Mouse (Mus musculus) liver, embryonic 13.5 days (tissue): Measurements from ENCODE around the gene Ppp1r9a. TPM values are rescaled to one million over a fixed set of nuclear protein-coding genes. Genes with fewer than 3 reads are reported as not detected.

Source experiments
- ATAC-seq: fragments of 200-750 bp; cut with Nextera tagmentation; 2 replicates; pipeline ENCODE4 v1.8.0; 2017; ENCODE audit warnings: low read depth, mild to moderate bottlenecking, moderate number of reproducible peaks, moderate library complexity
- DNase-seq: peaks from one replicate; pipeline ENCODE4 v3.0.0; 2022
- H3K27ac ChIP-seq: fragments of 300-500 bp; sonication (generic); 2 replicates; pipeline ENCODE4 v1.5.1; 2015; ENCODE audit warnings: moderate library complexity, mild to moderate bottlenecking, inconsistent platforms
- H3K27me3 ChIP-seq: fragments of 300-500 bp; sonication (generic); 2 replicates; pipeline ENCODE4 v1.6.1; 2015; ENCODE audit warnings: mild to moderate bottlenecking, inconsistent platforms
- H3K36me3 ChIP-seq: fragments of 300-500 bp; sonication (generic); 2 replicates; pipeline ENCODE4 v1.6.1; 2015; ENCODE audit warnings: mild to moderate bottlenecking, inconsistent platforms
- H3K4me1 ChIP-seq: fragments of 300-500 bp; sonication (generic); replicated peaks from 2 replicates; pipeline ENCODE4 v1.6.1; 2015; ENCODE audit warnings: inconsistent platforms
- H3K4me2 ChIP-seq: fragments of 300-500 bp; sonication (generic); 2 replicates; pipeline ENCODE4 v1.6.1; 2015; ENCODE audit warnings: inconsistent platforms, mild to moderate bottlenecking, moderate library complexity
- H3K4me3 ChIP-seq: fragments of 300-500 bp; sonication (generic); replicated peaks from 2 replicates; pipeline ENCODE4 v1.5.1; 2015; ENCODE audit warnings: mild to moderate bottlenecking, inconsistent platforms
- H3K9ac ChIP-seq: fragments of 300-500 bp; sonication (generic); 2 replicates; pipeline ENCODE4 v1.6.1; 2015; ENCODE audit warnings: mild to moderate bottlenecking, inconsistent platforms
- H3K9me3 ChIP-seq: fragments of 300-500 bp; sonication (generic); replicated peaks from 2 replicates; pipeline ENCODE4 v1.6.1; 2016; ENCODE audit warnings: inconsistent platforms
- WGBS: fragments of 180-500 bp; shearing (Covaris S2); methylation state at CpG from one replicate; pipeline ENCODE4 v1.1.7; 2015; ENCODE audit not compliant: insufficient replicate concordance; 5-methylcytosine and 5-hydroxymethylcytosine counted together
- polyA plus RNA-seq: library from polyadenylated mRNA; unstranded; fragments of >200 nt; fragmentation: Nextera tagmentation; extraction: Ambion mirVana; gene quantifications from 2 replicates; pipeline ENCODE4 v1.2.1, GENCODE M21; 2015

The Ppp1r9a gene
- polyA plus RNA-seq, 1 experiment from 2014 or later, result 3.6 TPM

DNA sequence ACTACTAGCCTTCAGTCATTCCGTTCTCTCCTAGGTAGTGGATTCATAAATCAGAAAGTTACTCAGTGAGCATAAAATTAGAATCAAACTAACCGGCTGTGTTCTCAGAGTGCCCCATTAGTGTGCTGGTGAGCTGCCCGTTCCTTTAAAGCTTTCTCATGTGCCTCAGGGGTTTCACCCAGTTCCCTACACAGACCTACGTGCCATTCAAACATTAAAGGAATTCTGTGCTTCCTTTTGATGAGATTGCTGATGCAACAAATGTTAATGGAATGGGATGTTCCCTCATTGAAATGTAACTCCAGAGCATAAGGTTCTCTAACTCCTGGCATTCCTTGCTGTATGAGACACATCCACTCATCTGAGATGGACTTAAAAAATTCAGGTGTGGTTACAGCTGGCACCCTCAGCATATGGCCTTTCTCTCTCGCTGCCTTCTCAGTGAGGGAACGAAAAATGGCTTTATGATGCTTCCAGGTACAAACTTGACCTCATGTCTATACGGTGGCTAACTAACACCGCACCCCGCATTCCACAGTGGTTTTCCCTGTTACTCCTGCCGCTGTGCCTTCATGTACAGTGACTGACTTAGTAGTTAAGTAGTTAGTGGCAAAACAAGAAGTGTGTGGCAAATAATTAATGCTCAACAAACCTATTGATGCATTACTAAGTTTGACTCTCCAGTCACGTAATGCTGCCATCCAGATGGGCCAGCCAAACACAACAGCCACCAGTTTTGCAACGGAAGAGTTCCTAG is 236.3 kb downstream of the Ppp1r9a start:
- DNase-seq, result no peak
- H3K4me3 ChIP-seq, result no peak overlapping the region
- no peaks in the 10 kb centered on the region for H3K9me3 ChIP-seq
- no peak overlapping the region for H3K27ac ChIP-seq
- WGBS, result 86% methylated on average over 12 of the region's 12 CpGs
- ATAC-seq, result no peak
- H3K4me1 ChIP-seq, result peaks cover 6% of the 10 kb centered on the region; the same call in 1 of the 2 replicates
- no peak overlapping the region for H3K4me2 ChIP-seq
- H3K9ac ChIP-seq, result no peak overlapping the region
- no peaks in the 10 kb centered on the region for H3K27me3 ChIP-seq
- H3K36me3 ChIP-seq, result no peaks in the 10 kb centered on the region; the same call in 1 of the 2 replicates

GRCm38 (mm10) chr6:5139666-5140065 is 236.9 kb downstream of the Ppp1r9a start:
- WGBS, result 78% methylated on average over 9 of the region's 9 CpGs
- Histone ChIP-seq H3K9me3 (no peaks in the 10 kb centered on the region), H3K4me1 (peaks cover 5% of the 10 kb centered on the region; the same call in 1 of the 2 replicates), H3K4me2 (no peak overlapping the region), H3K27me3 (no peaks in the 10 kb centered on the region), H3K9ac (no peak overlapping the region), H3K27ac (no peak overlapping the region), H3K4me3 (no peak overlapping the region), H3K36me3 (no peaks in the 10 kb centered on the region; the same call in 1 of the 2 replicates)
- DNase-seq (no peak), ATAC-seq (no peak)

DNA sequence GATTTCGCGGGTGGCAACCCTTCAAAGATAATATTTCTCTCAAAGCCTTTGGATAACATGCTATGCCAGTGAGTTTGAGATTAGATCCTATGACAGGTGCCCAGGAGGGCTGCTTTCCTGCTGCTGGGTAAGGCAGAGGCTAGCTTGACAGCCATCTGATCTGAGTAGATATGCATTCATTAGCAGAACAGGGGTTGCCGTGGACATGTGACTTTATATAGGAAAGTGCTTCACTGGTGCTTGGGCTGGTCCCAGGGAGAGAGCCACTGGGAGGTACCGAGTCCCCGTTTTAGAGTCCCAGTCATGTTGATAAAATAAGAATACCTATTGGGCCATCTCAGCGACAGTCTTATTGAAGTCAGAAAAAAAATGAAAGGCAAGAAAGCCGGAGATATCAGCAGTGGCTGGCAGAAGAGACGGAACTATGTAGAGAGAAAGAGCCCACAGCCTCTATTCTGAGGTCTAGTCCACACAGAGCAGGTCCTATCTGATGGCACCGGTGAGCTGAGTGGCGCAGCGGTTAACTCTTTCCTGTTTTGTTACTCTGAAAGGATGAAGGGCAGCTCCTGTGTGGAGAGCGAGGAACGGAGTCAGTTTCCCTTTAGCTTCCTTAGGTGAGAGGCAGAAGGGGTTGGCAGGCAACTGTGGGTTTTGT is 244.9 kb downstream of the Ppp1r9a start:
- H3K4me1 ChIP-seq, result peaks cover 49% of the 10 kb centered on the region
- H3K27ac ChIP-seq, result peak overlapping the region; percentile 48; the same call in 1 of the 2 replicates
- H3K36me3 ChIP-seq, result no peaks in the 10 kb centered on the region
- 27% methylated on average over 13 of the region's 13 CpGs for WGBS
- H3K4me2 ChIP-seq, result peak overlapping the region; percentile 52
- DNase-seq (no peak), ATAC-seq (peak; percentile 75)
- peak overlapping the region; percentile 12 for H3K4me3 ChIP-seq
- H3K27me3 ChIP-seq, result no peaks in the 10 kb centered on the region
- H3K9me3 ChIP-seq, result no peaks in the 10 kb centered on the region
- peak overlapping the region; percentile 56 for H3K9ac ChIP-seq

- H3K27me3 ChIP-seq, result no peaks in the 10 kb centered on the region
- H3K9me3 ChIP-seq, result no peaks in the 10 kb centered on the region
- no peaks in the 10 kb centered on the region for H3K36me3 ChIP-seq
- H3K4me3 ChIP-seq, result no peak overlapping the region
- H3K27ac ChIP-seq, result no peak overlapping the region
- 80% methylated on average over 2 of the region's 2 CpGs for WGBS
- ATAC-seq (no peak), DNase-seq (no peak)
- no peak overlapping the region for H3K4me2 ChIP-seq
- H3K9ac ChIP-seq, result no peak overlapping the region
- peaks cover 69% of the 10 kb centered on the region for H3K4me1 ChIP-seq
Measured at GRCm38 (mm10) chr6:5149941-5150340, 247.2 kb downstream of the Ppp1r9a start.

DNA sequence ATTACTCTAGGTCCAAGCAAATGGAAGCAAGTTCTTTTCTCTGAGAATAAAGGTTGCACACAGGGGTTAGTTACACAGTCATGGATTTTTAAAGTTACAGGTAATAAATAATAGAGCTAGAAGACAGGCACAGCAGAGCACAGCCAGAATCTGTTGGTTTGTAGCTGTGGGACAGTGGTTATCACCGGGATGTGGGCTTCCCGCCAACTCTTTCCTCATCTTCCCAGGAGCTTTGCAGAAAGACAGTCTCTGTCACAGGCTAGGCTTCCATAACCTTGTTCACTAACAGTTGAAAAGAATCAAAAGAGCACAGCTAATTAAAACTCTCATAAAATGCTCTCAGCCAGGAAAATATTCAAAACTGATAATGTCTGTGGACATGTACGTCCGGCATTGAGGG is 248.5 kb downstream of the Ppp1r9a start:
- Histone ChIP-seq H3K4me3 (no peak overlapping the region), H3K36me3 (no peaks in the 10 kb centered on the region), H3K4me2 (no peak overlapping the region), H3K27ac (peak overlapping the region; percentile 97), H3K4me1 (peaks cover 71% of the 10 kb centered on the region), H3K9ac (0 out of 2 replicates have a peak overlapping the region, but pooled peaks have one; percentile 15), H3K9me3 (no peaks in the 10 kb centered on the region), H3K27me3 (no peaks in the 10 kb centered on the region)
- ATAC-seq, result no peak
- DNase-seq, result no peak
- 69% methylated on average over 4 of the region's 4 CpGs for WGBS

GRCm38 (mm10) chr6:5152185-5152584 is 249.5 kb downstream of the Ppp1r9a start:
- WGBS, result 46% methylated on average over 2 of the region's 2 CpGs
- Histone ChIP-seq H3K9ac (peak overlapping the region; percentile 42), H3K9me3 (no peaks in the 10 kb centered on the region), H3K27me3 (no peaks in the 10 kb centered on the region), H3K27ac (peak overlapping the region; percentile 97), H3K4me1 (peaks cover 80% of the 10 kb centered on the region), H3K36me3 (no peaks in the 10 kb centered on the region), H3K4me3 (no peak overlapping the region), H3K4me2 (peak overlapping the region; percentile 64)
- DNase-seq (no peak), ATAC-seq (no peak)

- ATAC-seq (no peak), DNase-seq (no peak)
- Histone ChIP-seq H3K36me3 (0 out of 2 replicates have a peak, but pooled peaks cover 4% of the 10 kb centered on the region), H3K27me3 (no peaks in the 10 kb centered on the region), H3K9ac (peak overlapping the region; percentile 67), H3K4me2 (peak overlapping the region; percentile 64), H3K27ac (peak overlapping the region; percentile 97), H3K9me3 (no peaks in the 10 kb centered on the region), H3K4me1 (peaks cover 91% of the 10 kb centered on the region), H3K4me3 (peak overlapping the region; percentile 39)
- 40% methylated on average over 6 of the region's 6 CpGs for WGBS
Measured at GRCm38 (mm10) chr6:5154786-5155185, 252.1 kb downstream of the Ppp1r9a start.

DNA sequence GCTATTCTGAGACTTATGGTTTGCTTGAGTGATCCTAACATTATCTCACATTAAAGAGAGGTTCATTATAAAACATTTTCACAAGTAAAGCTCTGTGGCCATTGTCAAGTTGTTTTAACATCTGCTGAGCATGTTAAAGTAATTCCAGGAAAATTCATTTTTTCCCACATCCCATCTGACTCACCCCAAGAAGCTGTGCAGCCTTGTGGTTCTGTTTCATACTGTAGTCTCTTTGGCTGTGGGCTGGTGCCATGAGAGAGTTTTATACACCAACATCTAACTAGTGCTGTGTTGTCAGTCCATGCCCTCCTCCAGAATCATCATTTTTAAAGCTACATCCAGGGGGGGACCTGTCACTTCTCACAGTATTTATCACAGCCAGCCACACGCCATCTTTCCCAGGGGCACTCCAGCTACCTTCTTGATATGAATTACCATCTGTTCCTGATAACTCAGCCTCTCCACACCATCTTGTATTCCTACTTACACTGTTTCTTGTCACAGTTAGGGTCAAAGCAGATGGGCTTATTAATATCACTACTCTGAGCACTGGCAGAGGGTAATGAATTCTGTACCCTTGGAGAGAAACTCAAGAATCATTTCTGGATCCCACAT is 252.7 kb downstream of the Ppp1r9a start:
- Histone ChIP-seq H3K4me3 (peak overlapping the region; percentile 39), H3K36me3 (0 out of 2 replicates have a peak, but pooled peaks cover 6% of the 10 kb centered on the region), H3K4me2 (peak overlapping the region; percentile 64), H3K9me3 (no peaks in the 10 kb centered on the region), H3K27me3 (no peaks in the 10 kb centered on the region), H3K4me1 (peaks cover 97% of the 10 kb centered on the region), H3K27ac (peak overlapping the region; percentile 97), H3K9ac (peak overlapping the region; percentile 67)
- DNase-seq (peak; percentile 80), ATAC-seq (peak; percentile 93)
- 9% methylated on average over 1 of the region's 1 CpGs for WGBS

DNA sequence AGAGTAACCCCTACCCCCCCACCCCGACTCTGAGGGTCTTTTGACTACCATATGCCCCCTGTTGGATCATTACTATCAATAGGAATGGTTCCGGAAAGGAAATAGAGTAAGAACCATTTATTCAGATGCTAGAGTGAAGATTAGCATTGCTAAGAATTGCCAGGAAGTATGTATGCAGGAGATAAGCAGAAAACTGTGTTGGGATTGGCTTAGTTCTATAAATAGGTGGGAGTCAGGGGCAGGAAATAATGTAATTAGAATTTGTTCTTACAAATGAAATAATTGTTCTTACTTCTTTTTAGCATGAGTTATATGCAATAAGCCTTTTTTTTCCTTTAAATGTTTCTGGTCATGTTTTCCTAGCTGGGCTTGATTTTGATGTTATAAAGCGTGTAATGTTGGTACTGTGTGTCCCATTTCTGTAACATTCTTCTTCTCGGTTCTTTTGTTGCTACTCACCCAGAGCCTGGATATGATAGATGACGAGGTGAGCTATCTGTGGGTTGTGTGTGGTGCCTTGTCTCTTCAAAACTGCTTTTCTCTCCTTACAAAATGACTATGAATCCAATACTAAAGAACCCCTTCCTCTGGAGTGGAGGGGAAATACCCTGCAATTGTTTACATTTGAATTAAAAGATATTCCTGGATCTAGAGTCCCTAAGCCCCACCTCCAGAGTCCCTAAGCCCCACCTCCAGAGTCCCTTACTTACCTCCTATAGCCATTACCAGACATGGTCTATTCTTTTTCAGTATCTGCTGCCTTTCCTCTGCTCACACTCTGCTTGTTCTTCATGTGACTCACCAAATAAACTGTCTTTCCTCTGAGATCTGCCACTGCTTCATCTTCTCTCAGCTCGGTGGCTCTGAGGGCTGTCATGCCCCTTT is 254.1 kb downstream of the Ppp1r9a start:
- ATAC-seq, result peak; percentile 59
- DNase-seq, result no peak
- Histone ChIP-seq H3K27ac (peak overlapping the region; percentile 97), H3K4me2 (peak overlapping the region; percentile 64), H3K9me3 (no peaks in the 10 kb centered on the region), H3K27me3 (no peaks in the 10 kb centered on the region), H3K9ac (peak overlapping the region; percentile 67), H3K4me3 (no peak overlapping the region), H3K36me3 (0 out of 2 replicates have a peak, but pooled peaks cover 6% of the 10 kb centered on the region), H3K4me1 (peaks cover 84% of the 10 kb centered on the region)
- WGBS, result 29% methylated on average over 6 of the region's 6 CpGs

DNA sequence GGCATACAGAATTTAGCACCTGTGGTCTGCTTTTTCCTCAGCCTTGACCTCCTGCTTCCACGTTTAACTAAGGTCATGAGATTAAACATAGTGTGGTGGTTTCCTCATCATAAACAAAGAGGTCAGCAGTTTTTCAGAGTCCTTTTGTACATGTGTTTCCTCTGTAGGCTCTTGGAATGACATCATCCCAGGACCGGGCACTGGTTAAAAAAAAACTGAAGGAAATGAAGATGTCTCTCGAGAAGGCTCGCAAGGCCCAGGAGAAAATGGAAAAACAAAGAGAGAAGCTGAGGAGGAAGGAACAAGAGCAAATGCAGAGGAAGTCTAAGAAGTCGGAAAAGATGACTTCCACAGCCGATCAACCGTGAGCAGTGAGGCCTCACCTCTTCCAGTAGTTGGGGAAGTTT is 256.7 kb downstream of the Ppp1r9a start:
- ATAC-seq (no peak), DNase-seq (no peak)
- Histone ChIP-seq H3K27ac (peak overlapping the region; percentile 56; the same call in 1 of the 2 replicates), H3K9me3 (no peaks in the 10 kb centered on the region), H3K4me1 (peaks cover 70% of the 10 kb centered on the region), H3K36me3 (peaks cover 6% of the 10 kb centered on the region; the same call in 1 of the 2 replicates), H3K27me3 (no peaks in the 10 kb centered on the region), H3K9ac (peak overlapping the region; percentile 19; the same call in 1 of the 2 replicates), H3K4me3 (no peak overlapping the region), H3K4me2 (peak overlapping the region; percentile 28; the same call in 1 of the 2 replicates)
- 28% methylated on average over 7 of the region's 7 CpGs for WGBS
